Mouse (Mus musculus): ENCODE results near the gene Obp1b. TPM values are rescaled to one million over a fixed set of nuclear protein-coding genes. Genes with fewer than 3 reads are reported as not detected.
"Not testable (repeated sequence)": the region's sequence is repeated elsewhere in the genome, so short reads cannot be mapped to it uniquely, and the experiment has no call there.

The Obp1b gene
- polyA plus RNA-seq (2015; fragmentation: Nextera tagmentation; extraction: Ambion mirVana): not detected in 2 replicates

GRCm38 (mm10) chrX:78186477-78186876 lies at the start of gene Obp1b:
TSS of gene Obp1b (plus strand) at chrX:78186777.
- not testable (repeated sequence) for H3K9ac ChIP-seq (ENCODE audit: low read depth, low read length); ATAC-seq; H3K4me2 ChIP-seq (ENCODE audit: low read length); H3K4me3 ChIP-seq (ENCODE audit: low read length); H3K4me1 ChIP-seq (ENCODE audit: control insufficient read depth, insufficient read depth, low read depth, low read length); H3K27me3 ChIP-seq (replicated peaks; ENCODE audit: control insufficient read depth, insufficient read depth, low read length); H3K27ac ChIP-seq (ENCODE audit: low read depth, low read length); H3K36me3 ChIP-seq (ENCODE audit: control insufficient read depth, insufficient read depth, low read length); H3K9me3 ChIP-seq (ENCODE audit: control insufficient read depth, low read length)
- WGBS: no CpG with 5 or more reads among the region's 3 CpGs

- not testable (repeated sequence) for H3K4me2 ChIP-seq (ENCODE audit: low read length); H3K4me1 ChIP-seq (ENCODE audit: control insufficient read depth, insufficient read depth, low read depth, low read length); H3K27me3 ChIP-seq (replicated peaks; ENCODE audit: control insufficient read depth, insufficient read depth, low read length); H3K4me3 ChIP-seq (ENCODE audit: low read length); ATAC-seq; H3K27ac ChIP-seq (ENCODE audit: low read depth, low read length); H3K36me3 ChIP-seq (ENCODE audit: control insufficient read depth, insufficient read depth, low read length); H3K9ac ChIP-seq (ENCODE audit: low read depth, low read length); H3K9me3 ChIP-seq (ENCODE audit: control insufficient read depth, low read length)
- 52% methylated on average over 1 of the region's 1 CpGs for WGBS
Observed at GRCm38 (mm10) chrX:78202220-78202619, 15.6 kb downstream of the Obp1b start.

- H3K27me3 ChIP-seq (replicated peaks; ENCODE audit: control insufficient read depth, insufficient read depth, low read length): no peaks in the 10 kb centered on the region
- no peak overlapping the region for H3K27ac ChIP-seq (ENCODE audit: low read depth, low read length)
- 88% methylated on average over 5 of the region's 5 CpGs for WGBS
- peaks cover 4% of the 10 kb centered on the region; the same call in 1 of the 2 replicates for H3K9me3 ChIP-seq (ENCODE audit: control insufficient read depth, low read length)
- no peaks in the 10 kb centered on the region for H3K4me1 ChIP-seq (ENCODE audit: control insufficient read depth, insufficient read depth, low read depth, low read length)
- H3K9ac ChIP-seq (ENCODE audit: low read depth, low read length): no peak overlapping the region
- no peak overlapping the region for H3K4me3 ChIP-seq (ENCODE audit: low read length)
- H3K36me3 ChIP-seq (ENCODE audit: control insufficient read depth, insufficient read depth, low read length): no peaks in the 10 kb centered on the region
- H3K4me2 ChIP-seq (ENCODE audit: low read length): no peak overlapping the region
- ATAC-seq: no peak
Observed at GRCm38 (mm10) chrX:78202829-78203228, 16.3 kb downstream of the Obp1b start.

Other genes starting within 250 kb of the Obp1b start
- not detected in 2 replicates for gene Obp1a, start 95.4 kb upstream of the Obp1b start, polyA plus RNA-seq (2015; fragmentation: Nextera tagmentation; extraction: Ambion mirVana)
- gene Gm5938, start 61.3 kb upstream of the Obp1b start, polyA plus RNA-seq (2015; fragmentation: Nextera tagmentation; extraction: Ambion mirVana): not detected in 2 replicates
- gene Gm14743, start 59.1 kb downstream of the Obp1b start, polyA plus RNA-seq (2015; fragmentation: Nextera tagmentation; extraction: Ambion mirVana): not detected in 2 replicates
- not detected in 2 replicates for gene 4930480E11Rik, start 182.9 kb downstream of the Obp1b start, polyA plus RNA-seq (2015; fragmentation: Nextera tagmentation; extraction: Ambion mirVana)

Measured in hindbrain, embryonic 16.5 days (tissue).